Mouse (Mus musculus): ENCODE data around the gene Tex22. TPM values are rescaled to one million over a fixed set of nuclear protein-coding genes. Genes with fewer than 3 reads are reported as not detected.
A peak's percentile ranks its signal among the peaks of the same experiment; 100 is the strongest.

Tex22 gene
- polyA plus RNA-seq, 1 experiment from 2014 or later: not detected

GRCm38 (mm10) chr12:113106386-113106785 lies 32.1 kb downstream of the Tex22 start:
- Histone ChIP-seq H3K9me3 (peaks cover 4% of the 10 kb centered on the region; the same call in 1 of the 2 replicates), H3K9ac (no peak overlapping the region), H3K27ac (no peak overlapping the region), H3K4me3 (no peak overlapping the region), H3K4me1 (peaks cover 18% of the 10 kb centered on the region; the same call in 1 of the 2 replicates), H3K4me2 (no peak overlapping the region), H3K36me3 (peaks cover 42% of the 10 kb centered on the region), H3K27me3 (no peaks in the 10 kb centered on the region)
- 85% methylated on average over 6 of the region's 6 CpGs for WGBS
- no peak for ATAC-seq (ENCODE audit: insufficient number of reproducible peaks, insufficient read depth, low FRiP score, low TSS enrichment, low read depth)

- WGBS: 85% methylated on average over 4 of the region's 4 CpGs
- Histone ChIP-seq H3K4me3 (no peak overlapping the region), H3K4me1 (peaks cover 10% of the 10 kb centered on the region; the same call in 1 of the 2 replicates), H3K9me3 (peaks cover 4% of the 10 kb centered on the region; the same call in 1 of the 2 replicates), H3K9ac (no peak overlapping the region), H3K36me3 (peaks cover 44% of the 10 kb centered on the region), H3K27ac (no peak overlapping the region), H3K4me2 (no peak overlapping the region), H3K27me3 (no peaks in the 10 kb centered on the region)
- no peak for ATAC-seq (ENCODE audit: insufficient number of reproducible peaks, insufficient read depth, low FRiP score, low TSS enrichment, low read depth)
Observed at GRCm38 (mm10) chr12:113107431-113108124, 33.3 kb downstream of the Tex22 start.

DNA sequence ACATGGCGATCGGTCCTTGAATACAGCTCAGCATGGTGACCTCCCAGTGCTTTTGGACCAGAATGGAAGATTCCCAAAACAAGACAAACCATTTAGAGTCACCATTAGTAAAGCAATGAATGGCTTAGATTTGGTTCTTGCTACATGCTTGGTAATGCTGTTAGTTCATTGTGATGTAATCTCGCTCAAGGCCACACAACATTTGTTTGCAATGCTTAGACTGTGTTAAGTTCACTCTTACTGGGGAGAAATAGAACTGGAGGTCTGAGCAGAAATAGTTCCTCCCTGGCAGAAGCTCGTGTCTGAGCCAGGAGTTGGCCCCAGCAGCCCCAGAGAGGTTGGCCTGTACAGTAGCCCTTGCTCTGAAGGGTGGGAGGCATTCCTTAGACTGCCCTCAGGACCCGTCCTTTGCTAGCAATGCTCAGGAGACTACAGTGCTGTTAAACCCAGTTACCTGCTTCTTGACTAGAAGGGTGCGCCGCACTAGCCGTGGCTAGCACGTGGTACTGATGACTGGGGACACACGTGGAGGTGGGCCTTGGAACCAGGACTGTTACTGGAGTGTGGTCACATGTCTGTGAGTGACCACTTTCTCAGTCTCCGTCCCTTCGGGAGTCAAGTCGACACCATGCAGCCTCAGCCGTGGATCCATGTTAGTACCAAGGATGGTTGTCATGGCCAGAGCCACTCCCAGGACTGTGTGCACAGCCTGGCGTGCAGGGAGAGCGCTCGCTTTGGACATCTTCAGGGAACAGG lies 34.4 kb downstream of the Tex22 start:
- H3K27me3 ChIP-seq: no peaks in the 10 kb centered on the region
- no peak overlapping the region for H3K9ac ChIP-seq
- 83% methylated on average over 17 of the region's 17 CpGs for WGBS
- H3K27ac ChIP-seq: no peak overlapping the region
- H3K4me1 ChIP-seq: 0 out of 2 replicates have a peak, but pooled peaks cover 8% of the 10 kb centered on the region
- peaks cover 4% of the 10 kb centered on the region; the same call in 1 of the 2 replicates for H3K9me3 ChIP-seq
- peaks cover 44% of the 10 kb centered on the region for H3K36me3 ChIP-seq
- H3K4me2 ChIP-seq: no peak overlapping the region
- 0 out of 2 replicates have a peak, but pooled peaks have one; percentile 11 for ATAC-seq (ENCODE audit: insufficient number of reproducible peaks, insufficient read depth, low FRiP score, low TSS enrichment, low read depth)
- H3K4me3 ChIP-seq: no peak overlapping the region

DNA sequence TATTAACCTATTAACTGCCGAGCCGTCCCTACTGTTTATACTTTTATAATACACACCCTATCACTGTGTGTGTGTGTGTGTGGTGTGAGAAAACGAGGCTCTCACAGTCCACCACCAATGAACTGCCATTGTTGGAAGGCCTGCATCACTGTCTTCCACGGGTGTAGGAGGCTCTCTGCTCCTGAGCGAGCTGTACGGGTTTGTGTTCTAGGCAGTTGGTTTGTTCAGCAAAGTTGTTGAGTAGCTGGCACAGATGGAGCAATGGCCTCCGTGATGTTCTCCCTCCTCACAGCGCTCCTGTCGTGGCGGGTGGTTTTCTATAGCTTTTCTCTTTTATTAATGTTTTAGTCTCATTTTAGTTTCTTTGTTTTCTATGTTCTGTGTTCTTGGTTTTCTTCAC lies 35.5 kb downstream of the Tex22 start:
- Histone ChIP-seq H3K4me1 (0 out of 2 replicates have a peak, but pooled peaks cover 8% of the 10 kb centered on the region), H3K9ac (no peak overlapping the region), H3K9me3 (peaks cover 4% of the 10 kb centered on the region; the same call in 1 of the 2 replicates), H3K27me3 (no peaks in the 10 kb centered on the region), H3K36me3 (peaks cover 49% of the 10 kb centered on the region), H3K4me3 (no peak overlapping the region), H3K27ac (no peak overlapping the region), H3K4me2 (no peak overlapping the region)
- 85% methylated on average over 10 of the region's 10 CpGs for WGBS
- ATAC-seq (ENCODE audit: insufficient number of reproducible peaks, insufficient read depth, low FRiP score, low TSS enrichment, low read depth): no peak

- Histone ChIP-seq H3K4me2 (no peak overlapping the region), H3K9me3 (no peaks in the 10 kb centered on the region), H3K27me3 (no peaks in the 10 kb centered on the region), H3K36me3 (peaks cover 68% of the 10 kb centered on the region), H3K27ac (no peak overlapping the region), H3K4me1 (0 out of 2 replicates have a peak, but pooled peaks cover 1% of the 10 kb centered on the region), H3K4me3 (no peak overlapping the region), H3K9ac (no peak overlapping the region)
- WGBS: 91% methylated on average over 4 of the region's 4 CpGs
- ATAC-seq (ENCODE audit: insufficient number of reproducible peaks, insufficient read depth, low FRiP score, low TSS enrichment, low read depth): no peak
Observed at GRCm38 (mm10) chr12:113114141-113114540, 39.8 kb downstream of the Tex22 start.

DNA sequence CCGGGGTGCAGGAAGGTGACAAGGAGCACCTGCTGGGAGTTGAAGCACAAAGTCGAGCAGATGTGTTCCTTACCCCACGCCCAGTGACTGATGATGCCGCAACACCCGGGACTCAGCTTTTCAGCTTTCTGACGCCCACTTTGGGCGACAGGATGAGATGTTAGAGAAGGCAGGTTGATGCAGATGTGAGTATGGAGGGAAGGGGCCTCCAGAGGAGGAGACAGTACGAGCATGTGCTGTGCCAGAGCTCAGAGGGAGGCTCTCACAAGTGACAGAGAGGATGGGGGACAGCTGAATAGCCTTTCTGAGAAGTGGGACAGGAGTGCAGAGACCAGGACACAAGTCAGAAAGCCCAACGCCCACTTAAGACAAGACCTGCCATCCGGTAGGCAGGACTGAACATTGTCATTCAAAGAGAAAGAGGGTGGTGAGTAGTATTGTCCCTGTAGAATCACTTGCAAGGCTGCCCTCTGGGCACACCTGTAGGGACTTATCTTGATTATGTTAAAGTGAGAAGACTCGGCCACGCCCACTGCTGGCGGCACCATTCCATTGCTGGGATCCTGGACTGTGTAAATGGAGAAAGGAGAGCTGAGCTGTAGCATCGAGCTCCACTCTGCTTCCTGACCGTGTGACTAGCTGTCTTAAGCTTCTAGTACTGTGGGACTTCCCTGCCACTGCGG lies 40.7 kb downstream of the Tex22 start:
- Histone ChIP-seq H3K4me2 (no peak overlapping the region), H3K36me3 (peaks cover 73% of the 10 kb centered on the region), H3K4me1 (no peaks in the 10 kb centered on the region), H3K27ac (no peak overlapping the region), H3K9me3 (no peaks in the 10 kb centered on the region), H3K27me3 (no peaks in the 10 kb centered on the region), H3K9ac (no peak overlapping the region), H3K4me3 (no peak overlapping the region)
- no peak for ATAC-seq (ENCODE audit: insufficient number of reproducible peaks, insufficient read depth, low FRiP score, low TSS enrichment, low read depth)
- 76% methylated on average over 16 of the region's 16 CpGs for WGBS

DNA sequence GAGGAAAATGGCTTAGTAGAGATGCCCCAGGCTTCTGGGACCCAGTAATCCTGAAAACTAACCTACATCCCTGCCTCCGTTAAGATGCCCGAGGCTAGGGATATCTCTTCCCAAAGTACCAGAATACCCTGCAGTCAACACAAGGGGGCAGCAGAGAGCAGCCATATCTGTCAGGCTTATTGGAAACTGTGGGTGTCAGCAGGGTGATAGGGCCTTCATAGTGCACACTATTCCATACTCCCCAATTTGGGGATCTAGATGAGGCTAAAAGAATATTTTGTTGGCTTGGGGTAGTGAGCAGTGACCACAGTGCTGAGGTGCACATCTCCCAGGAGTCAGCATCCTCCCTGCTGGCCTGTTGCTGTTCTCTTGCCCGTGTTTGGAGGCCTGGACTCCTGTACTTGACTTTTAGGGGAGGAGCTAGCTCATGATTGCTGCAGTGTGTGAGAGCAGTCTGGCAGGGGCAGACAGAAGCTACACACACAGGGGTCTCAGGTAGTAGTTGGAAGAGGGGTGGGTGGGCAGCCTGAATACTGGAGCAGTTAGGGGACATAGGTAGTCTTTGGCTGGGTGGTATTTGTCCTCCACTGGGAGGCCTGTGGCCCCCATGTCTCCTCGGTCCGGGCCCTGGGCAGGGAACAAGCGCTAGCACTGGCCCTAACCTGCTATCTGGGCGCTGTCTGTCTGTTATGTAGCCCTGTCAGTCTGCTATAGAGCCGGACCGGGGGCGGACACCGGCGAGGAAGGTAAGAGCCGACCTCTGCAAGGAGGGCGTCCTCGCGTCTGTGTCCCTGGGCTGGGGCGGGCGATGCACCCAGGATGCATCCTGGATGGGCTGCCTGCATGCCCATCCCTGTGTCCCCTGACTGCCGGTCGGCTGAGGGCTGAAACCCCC lies 45.5 kb downstream of the Tex22 start:
- Histone ChIP-seq H3K4me2 (no peak overlapping the region), H3K9ac (no peak overlapping the region), H3K4me1 (no peaks in the 10 kb centered on the region), H3K36me3 (peaks cover 93% of the 10 kb centered on the region), H3K27me3 (no peaks in the 10 kb centered on the region), H3K4me3 (no peak overlapping the region), H3K27ac (no peak overlapping the region), H3K9me3 (no peaks in the 10 kb centered on the region)
- ATAC-seq (ENCODE audit: insufficient number of reproducible peaks, insufficient read depth, low FRiP score, low TSS enrichment, low read depth): peak; percentile 26; the same call in 1 of the 2 replicates
- 84% methylated on average over 20 of the region's 20 CpGs for WGBS

- WGBS: 88% methylated on average over 6 of the region's 6 CpGs
- Histone ChIP-seq H3K27ac (no peak overlapping the region), H3K36me3 (peaks cover 100% of the 10 kb centered on the region), H3K4me1 (no peaks in the 10 kb centered on the region), H3K4me3 (no peak overlapping the region), H3K9me3 (no peaks in the 10 kb centered on the region), H3K9ac (no peak overlapping the region), H3K4me2 (no peak overlapping the region), H3K27me3 (no peaks in the 10 kb centered on the region)
- ATAC-seq (ENCODE audit: insufficient number of reproducible peaks, insufficient read depth, low FRiP score, low TSS enrichment, low read depth): no peak
Observed at GRCm38 (mm10) chr12:113124726-113125125, 50.4 kb downstream of the Tex22 start.

DNA sequence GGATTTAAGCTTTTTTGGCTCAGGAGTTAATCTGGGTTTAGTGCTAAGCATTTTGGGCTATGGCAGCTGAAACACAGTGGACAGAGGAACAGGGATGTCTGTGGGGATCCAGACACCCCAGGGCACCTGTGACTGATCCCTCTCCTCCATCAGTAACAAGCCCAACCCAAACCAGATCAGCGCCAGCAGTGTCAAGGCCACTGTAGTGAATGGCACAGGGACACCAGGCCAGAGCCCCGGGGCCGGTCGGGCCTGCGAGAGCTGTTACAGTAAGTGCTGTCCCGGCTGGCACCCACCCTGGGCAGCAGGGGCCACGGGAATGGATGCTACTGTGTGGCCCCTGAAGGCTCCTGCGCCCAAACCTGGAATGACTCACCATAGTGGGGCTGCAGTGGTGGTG lies 56.4 kb downstream of the Tex22 start:
- Histone ChIP-seq H3K27me3 (no peaks in the 10 kb centered on the region), H3K36me3 (peaks cover 100% of the 10 kb centered on the region), H3K4me3 (no peak overlapping the region), H3K27ac (no peak overlapping the region), H3K4me2 (no peak overlapping the region), H3K9me3 (no peaks in the 10 kb centered on the region), H3K9ac (no peak overlapping the region), H3K4me1 (no peaks in the 10 kb centered on the region)
- ATAC-seq (ENCODE audit: insufficient number of reproducible peaks, insufficient read depth, low FRiP score, low TSS enrichment, low read depth): no peak
- 95% methylated on average over 8 of the region's 8 CpGs for WGBS

GRCm38 (mm10) chr12:113131601-113132000 lies 57.3 kb downstream of the Tex22 start:
- Histone ChIP-seq H3K27ac (no peak overlapping the region), H3K9me3 (no peaks in the 10 kb centered on the region), H3K27me3 (no peaks in the 10 kb centered on the region), H3K36me3 (peaks cover 100% of the 10 kb centered on the region), H3K9ac (no peak overlapping the region), H3K4me1 (no peaks in the 10 kb centered on the region), H3K4me2 (no peak overlapping the region), H3K4me3 (no peak overlapping the region)
- no peak for ATAC-seq (ENCODE audit: insufficient number of reproducible peaks, insufficient read depth, low FRiP score, low TSS enrichment, low read depth)
- 95% methylated on average over 14 of the region's 14 CpGs for WGBS

GRCm38 (mm10) chr12:113132567-113132966 lies 58.3 kb downstream of the Tex22 start:
- no peak overlapping the region for H3K27ac ChIP-seq
- H3K4me3 ChIP-seq: no peak overlapping the region
- no peak for ATAC-seq (ENCODE audit: insufficient number of reproducible peaks, insufficient read depth, low FRiP score, low TSS enrichment, low read depth)
- WGBS: 81% methylated on average over 2 of the region's 2 CpGs
- no peaks in the 10 kb centered on the region for H3K4me1 ChIP-seq
- H3K4me2 ChIP-seq: no peak overlapping the region
- no peak overlapping the region for H3K9ac ChIP-seq
- H3K36me3 ChIP-seq: peaks cover 100% of the 10 kb centered on the region
- no peaks in the 10 kb centered on the region for H3K9me3 ChIP-seq
- no peaks in the 10 kb centered on the region for H3K27me3 ChIP-seq
